Mouse (Mus musculus) CH12.LX (cell line): Measurements from ENCODE around the gene Vpreb1. TPM values are rescaled to one million over a fixed set of nuclear protein-coding genes. Genes with fewer than 3 reads are reported as not detected.
A peak's percentile ranks its signal among the peaks of the same experiment; 100 is the strongest.

Experiments used
- DNase-seq: peaks from one replicate; pipeline ENCODE4 v3.0.0-alpha.2; 2013; ENCODE audit errors: extremely low read depth
- H3K27ac ChIP-seq: 2 replicates; pipeline ENCODE4 v1.5.1; 2012; ENCODE audit warnings: low read depth, mild to moderate bottlenecking, control low read depth, moderate library complexity; ENCODE audit not compliant: insufficient read depth
- H3K27me3 ChIP-seq: replicated peaks from 2 replicates; pipeline ENCODE3; 2012; ENCODE audit warnings: inconsistent platforms
- H3K36me3 ChIP-seq, 2 experiments: replicated peaks in 1 of 2; 2 replicates each; pipeline versions ENCODE3 to v1.6.1; 2012; ENCODE audit warnings: inconsistent platforms in 1 of 2, low read length in 1 of 2, mild to moderate bottlenecking in 1 of 2, mixed read lengths in 1 of 2, moderate library complexity in 1 of 2; ENCODE audit not compliant: control insufficient read depth in 1 of 2, insufficient read depth in 1 of 2
- H3K4me1 ChIP-seq, 2 experiments: 2 replicates each; pipeline ENCODE4 v1.6.1; 2012; ENCODE audit warnings: inconsistent platforms in 1 of 2, moderate library complexity in 1 of 2; ENCODE audit not compliant: insufficient read depth in 2 of 2, control insufficient read depth in 1 of 2
- H3K4me2 ChIP-seq: 2 replicates; pipeline ENCODE4 v1.6.1; 2012; ENCODE audit warnings: low read depth, mild to moderate bottlenecking, control low read depth; ENCODE audit not compliant: poor library complexity, insufficient read depth, severe bottlenecking
- H3K4me3 ChIP-seq, 3 experiments: fragments of 150-350 bp in 1 of 3; sonication (generic) in 1 of 3; replicated peaks in 1 of 3; 2 replicates each; pipeline versions ENCODE3 to v1.5.1; 2011 to 2012; ENCODE audit warnings: low read depth in 2 of 3, low read length in 2 of 3, mild to moderate bottlenecking in 2 of 3, moderate library complexity in 2 of 3, control low read depth in 1 of 3, improper control_type of control experiment in 1 of 3, inconsistent platforms in 1 of 3, mixed read lengths in 1 of 3; ENCODE audit not compliant: poor library complexity in 1 of 3
- H3K79me2 ChIP-seq: replicated peaks from 2 replicates; pipeline ENCODE4 v1.6.1; 2012; ENCODE audit warnings: mild to moderate bottlenecking, moderate library complexity; ENCODE audit not compliant: control insufficient read depth, poor library complexity, insufficient read depth, severe bottlenecking; ENCODE audit errors: extremely low read depth
- H3K9ac ChIP-seq: 2 replicates; pipeline ENCODE4 v1.6.1; 2012; ENCODE audit warnings: low read depth, mild to moderate bottlenecking, control low read depth, moderate library complexity; ENCODE audit not compliant: insufficient read depth
- H3K9me3 ChIP-seq: replicated peaks from 2 replicates; pipeline ENCODE3; 2012; ENCODE audit warnings: low read length, inconsistent platforms, mixed read lengths
- CHD1 ChIP-seq: IDR thresholded peaks from 2 replicates; pipeline ENCODE4 v1.6.1; 2012; ENCODE audit warnings: low read depth, low read length, improper control_type of control experiment, inconsistent platforms
- ETS1 ChIP-seq: conservative IDR thresholded peaks from 2 replicates; pipeline ENCODE4 v1.6.1; 2012; ENCODE audit warnings: low read depth, mild to moderate bottlenecking, inconsistent platforms, low read length, improper control_type of control experiment, moderate library complexity
- GABPA ChIP-seq: IDR thresholded peaks from 2 replicates; pipeline ENCODE4 v1.6.1; 2012; ENCODE audit warnings: low read depth, low read length, improper control_type of control experiment, inconsistent platforms; ENCODE audit not compliant: insufficient replicate concordance
- JUN ChIP-seq: IDR thresholded peaks from 2 replicates; pipeline ENCODE4 v1.6.1; 2011; ENCODE audit warnings: low read depth, mild to moderate bottlenecking, low read length, improper control_type of control experiment, moderate library complexity; ENCODE audit not compliant: insufficient read depth
- MAFK ChIP-seq: IDR thresholded peaks from 2 replicates; pipeline ENCODE4 v1.6.1; 2011; ENCODE audit warnings: low read length, improper control_type of control experiment; ENCODE audit not compliant: insufficient replicate concordance
- TCF12 ChIP-seq: IDR thresholded peaks from 2 replicates; pipeline ENCODE4 v1.6.1; 2014; ENCODE audit warnings: low read depth, mild to moderate bottlenecking, inconsistent platforms, low read length, improper control_type of control experiment
- USF2 ChIP-seq: conservative IDR thresholded peaks from 2 replicates; pipeline ENCODE4 v1.6.1; 2011; ENCODE audit warnings: low read depth, low read length, improper control_type of control experiment
- ZC3H11A ChIP-seq: IDR thresholded peaks from 2 replicates; pipeline ENCODE4 v1.6.1; 2012; ENCODE audit warnings: low read depth, mild to moderate bottlenecking, inconsistent platforms, low read length, improper control_type of control experiment
- ZMIZ1 ChIP-seq: IDR thresholded peaks from 2 replicates; pipeline ENCODE4 v1.6.1; 2012; ENCODE audit warnings: low read depth, mild to moderate bottlenecking, inconsistent platforms, low read length, improper control_type of control experiment
- ZNF384 ChIP-seq: IDR thresholded peaks from 2 replicates; pipeline ENCODE4 v1.6.1; 2012; ENCODE audit warnings: low read depth, low read length, improper control_type of control experiment, inconsistent platforms
- dilution Hi-C: fragments of 300-500 bp; cut with MboI; formaldehyde crosslinking; loops from 2 replicates; pipeline ENCODE4 v1.14.3; 2020; ENCODE audit warnings: low sequenced_read_pairs; ENCODE audit not compliant: extremely low pct_unique_long_range_greater_than_20kb, extremely low pct_ligation_motif_present
- in situ Hi-C: fragments of 300-500 bp; cut with MboI; formaldehyde crosslinking; loops from 3 replicates; pipeline ENCODE4 v1.14.3; 2019; ENCODE audit warnings: low sequenced_read_pairs, low pct_ligation_motif_present, low pct_unique_long_range_greater_than_20kb, mixed read lengths
- polyA plus RNA-seq: library from polyadenylated mRNA; unstranded; fragments of >175 nt; gene quantifications from 2 replicates; pipeline ENCODE4 v1.2.1, GENCODE M21; 2012; ENCODE audit warnings: low read depth; ENCODE audit not compliant: insufficient read length
- total RNA-seq, 2 experiments: library from RNA; depleted of rRNA; stranded (reverse); fragments of 300-350 nt in 1 of 2; fragments of >200 nt in 1 of 2; gene quantifications; 2 replicates each; pipeline ENCODE4 v1.2.3; 2012 to 2014

Vpreb1 gene
- total and polyA plus RNA-seq, 3 experiments, result 0.64 to 1.0 TPM; not detected in 1

- Histone ChIP-seq H3K4me2 (no peak overlapping the region), H3K9ac (no peak overlapping the region), H3K27me3 (no peaks in the 10 kb centered on the region), H3K4me3 (no peak overlapping the region), H3K4me1 (peaks cover 3 to 24% of the 10 kb centered on the region in 2 experiments; a peak in 2 of 4 replicates), H3K27ac (no peak overlapping the region), H3K36me3 (peaks cover 58 to 97% of the 10 kb centered on the region in 2 experiments), H3K79me2 (no peaks in the 10 kb centered on the region), H3K9me3 (no peaks in the 10 kb centered on the region)
- in situ Hi-C loops, result no loop called here
- DNase-seq, result peak; percentile 49
- TF ChIP-seq ETS1 (peak; percentile 42; the same call in 1 of the 2 replicates), ZMIZ1 (no peak), GABPA (no peak)
- dilution Hi-C loops, result no loop called here
These were observed 37.2 kb upstream of the Vpreb1 start for GRCm38 (mm10) chr16:16907799-16908198.

DNA sequence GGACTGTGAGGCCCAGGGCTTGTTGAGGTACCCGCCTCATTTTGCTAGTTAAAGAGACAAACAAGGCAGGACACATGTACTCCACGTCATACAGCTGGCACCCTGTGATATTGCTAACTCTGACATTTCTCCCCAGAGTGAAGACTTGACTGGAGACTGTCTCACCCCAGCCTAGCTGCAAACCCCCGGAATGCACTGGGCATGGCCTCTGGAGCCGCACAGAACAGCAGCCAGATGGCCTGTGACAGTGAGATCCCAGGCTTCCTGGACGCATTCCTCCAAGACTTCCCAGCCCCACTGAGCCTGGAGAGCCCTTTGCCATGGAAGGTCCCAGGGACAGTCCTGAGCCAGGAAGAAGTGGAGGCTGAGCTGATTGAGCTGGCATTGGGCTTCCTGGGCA lies 32.5 kb upstream of the Vpreb1 start:
- H3K27me3 ChIP-seq, result no peaks in the 10 kb centered on the region
- dilution Hi-C loops (no loop called here), in situ Hi-C loops (no loop called here)
- no peak overlapping the region for H3K4me3 ChIP-seq
- TF ChIP-seq TCF12 (no peak), CHD1 (no peak), MAFK (no peak), ZNF384 (no peak), JUN (no peak), ZC3H11A (no peak)
- H3K9ac ChIP-seq, result no peak overlapping the region
- DNase-seq, result no peak
- H3K4me2 ChIP-seq, result no peak overlapping the region
- H3K4me1 ChIP-seq, result peaks cover 5 to 38% of the 10 kb centered on the region in 2 experiments; a peak in 3 of 4 replicates
- no peak overlapping the region for H3K27ac ChIP-seq
- no peaks in the 10 kb centered on the region for H3K9me3 ChIP-seq
- no peaks in the 10 kb centered on the region for H3K79me2 ChIP-seq
- peaks cover 31 to 88% of the 10 kb centered on the region in 2 experiments for H3K36me3 ChIP-seq

GRCm38 (mm10) chr16:16902329-16902728 lies 31.7 kb upstream of the Vpreb1 start:
- peaks cover 31 to 79% of the 10 kb centered on the region in 2 experiments for H3K36me3 ChIP-seq
- in situ Hi-C loops, result no loop called here

More at GRCm38 (mm10) chr16:16902329-16902728, 31.7 kb upstream of the Vpreb1 start:
- Histone ChIP-seq H3K9ac (no peak overlapping the region), H3K27me3 (no peaks in the 10 kb centered on the region), H3K9me3 (no peaks in the 10 kb centered on the region), H3K79me2 (no peaks in the 10 kb centered on the region), H3K27ac (no peak overlapping the region), H3K4me1 (peaks cover 4 to 38% of the 10 kb centered on the region in 2 experiments), H3K4me2 (no peak overlapping the region), H3K4me3 (no peak overlapping the region)
- no peak for DNase-seq
- dilution Hi-C loops, result no loop called here
- no peak for TF ChIP-seq USF2
